Mouse (Mus musculus) megakaryocyte, embryonic 14.5 days (primary cell): ENCODE data around the gene Cd63. TPM values are rescaled to one million over a fixed set of nuclear protein-coding genes. Genes with fewer than 3 reads are reported as not detected.
A peak's percentile ranks its signal among the peaks of the same experiment; 100 is the strongest.

ENCODE experiments used
- H3K27me3 ChIP-seq: replicated peaks from 2 replicates; pipeline ENCODE3; 2012; ENCODE audit warnings: inconsistent platforms
- H3K36me3 ChIP-seq: replicated peaks from 2 replicates; pipeline ENCODE3; 2012; ENCODE audit warnings: low read length, inconsistent platforms, mixed read lengths
- H3K4me1 ChIP-seq: 2 replicates; pipeline ENCODE4 v1.6.1; 2012; ENCODE audit warnings: inconsistent platforms
- H3K4me3 ChIP-seq: replicated peaks from 2 replicates; pipeline ENCODE3; 2012; ENCODE audit warnings: moderate library complexity, mild to moderate bottlenecking, inconsistent platforms
- H3K9me3 ChIP-seq: 2 replicates; pipeline ENCODE4 v1.6.1; 2012; ENCODE audit warnings: inconsistent platforms
- FLI1 ChIP-seq: IDR thresholded peaks from 2 replicates; pipeline ENCODE4 v1.6.1; 2012; ENCODE audit warnings: low read length, inconsistent platforms, mixed read lengths
- GATA1 ChIP-seq: IDR thresholded peaks from 3 replicates; pipeline ENCODE4 v1.6.1; 2012; ENCODE audit warnings: mixed read lengths, low read length, inconsistent platforms, borderline replicate concordance
- polyA plus RNA-seq: library from polyadenylated mRNA; stranded (reverse); fragments of >175 nt; gene quantifications from 2 replicates; pipeline ENCODE4 v1.2.3, GENCODE M21; 2012; ENCODE audit warnings: low replicate concordance; ENCODE audit not compliant: insufficient read depth

The Cd63 gene
- polyA plus RNA-seq, 1 experiment, result 57.2 TPM

- no peak overlapping the region for H3K4me3 ChIP-seq
- H3K9me3 ChIP-seq, result no peaks in the 10 kb centered on the region
- peaks cover 91% of the 10 kb centered on the region for H3K36me3 ChIP-seq
- peaks cover 4% of the 10 kb centered on the region for H3K27me3 ChIP-seq
- H3K4me1 ChIP-seq, result peaks cover 70% of the 10 kb centered on the region
- TF ChIP-seq FLI1, result no peak
- no peak for TF ChIP-seq GATA1
These were observed 14.8 kb downstream of the Cd63 start for GRCm38 (mm10) chr10:128915550-128915949.

GRCm38 (mm10) chr10:128916665-128917064 lies 15.9 kb downstream of the Cd63 start:
- H3K27me3 ChIP-seq, result no peaks in the 10 kb centered on the region
- no peak for TF ChIP-seq GATA1
- no peak overlapping the region for H3K4me3 ChIP-seq
- H3K4me1 ChIP-seq, result peaks cover 70% of the 10 kb centered on the region
- peaks cover 93% of the 10 kb centered on the region for H3K36me3 ChIP-seq
- H3K9me3 ChIP-seq, result no peaks in the 10 kb centered on the region

GRCm38 (mm10) chr10:128917400-128917799 lies 16.6 kb downstream of the Cd63 start:
- Histone ChIP-seq H3K9me3 (no peaks in the 10 kb centered on the region), H3K36me3 (peaks cover 91% of the 10 kb centered on the region)
- TF ChIP-seq FLI1, result no peak
- no peak for TF ChIP-seq GATA1

GRCm38 (mm10) chr10:128918246-128918645 lies 17.5 kb downstream of the Cd63 start:
- Histone ChIP-seq H3K4me3 (peak overlapping the region; percentile 8), H3K9me3 (no peaks in the 10 kb centered on the region), H3K4me1 (peaks cover 68% of the 10 kb centered on the region), H3K27me3 (no peaks in the 10 kb centered on the region), H3K36me3 (peaks cover 83% of the 10 kb centered on the region)
- TF ChIP-seq FLI1 (no peak), GATA1 (no peak)

More at GRCm38 (mm10) chr10:128917400-128917799, 16.6 kb downstream of the Cd63 start:
- no peaks in the 10 kb centered on the region for H3K27me3 ChIP-seq
- no peak overlapping the region for H3K4me3 ChIP-seq
- peaks cover 72% of the 10 kb centered on the region for H3K4me1 ChIP-seq

- TF ChIP-seq FLI1 (no peak), GATA1 (no peak)
- Histone ChIP-seq H3K4me1 (peaks cover 69% of the 10 kb centered on the region), H3K27me3 (no peaks in the 10 kb centered on the region), H3K4me3 (peak overlapping the region; percentile 19), H3K36me3 (peaks cover 73% of the 10 kb centered on the region), H3K9me3 (no peaks in the 10 kb centered on the region)
These were observed 18.4 kb downstream of the Cd63 start for GRCm38 (mm10) chr10:128919203-128919631.

GRCm38 (mm10) chr10:128919966-128920365 lies 19.2 kb downstream of the Cd63 start:
- TF ChIP-seq GATA1 (no peak), FLI1 (no peak)
- H3K4me1 ChIP-seq, result peaks cover 76% of the 10 kb centered on the region
- peaks cover 66% of the 10 kb centered on the region for H3K36me3 ChIP-seq
- no peak overlapping the region for H3K4me3 ChIP-seq
- H3K27me3 ChIP-seq, result no peaks in the 10 kb centered on the region
- H3K9me3 ChIP-seq, result no peaks in the 10 kb centered on the region

GRCm38 (mm10) chr10:128920736-128921161 lies 20.0 kb downstream of the Cd63 start:
- Histone ChIP-seq H3K4me3 (no peak overlapping the region), H3K27me3 (no peaks in the 10 kb centered on the region), H3K9me3 (no peaks in the 10 kb centered on the region), H3K4me1 (peaks cover 76% of the 10 kb centered on the region), H3K36me3 (peaks cover 59% of the 10 kb centered on the region)
- no peak for TF ChIP-seq FLI1

GRCm38 (mm10) chr10:128921251-128921650 lies 20.5 kb downstream of the Cd63 start:
- no peak for TF ChIP-seq GATA1
- TF ChIP-seq FLI1, result no peak
- no peaks in the 10 kb centered on the region for H3K27me3 ChIP-seq
- H3K36me3 ChIP-seq, result peaks cover 56% of the 10 kb centered on the region
- no peaks in the 10 kb centered on the region for H3K9me3 ChIP-seq
- H3K4me3 ChIP-seq, result peak overlapping the region; percentile 23
- peaks cover 76% of the 10 kb centered on the region for H3K4me1 ChIP-seq

- Histone ChIP-seq H3K4me1 (peaks cover 71% of the 10 kb centered on the region), H3K36me3 (peaks cover 47% of the 10 kb centered on the region), H3K27me3 (no peaks in the 10 kb centered on the region), H3K4me3 (peak overlapping the region; percentile 93), H3K9me3 (no peaks in the 10 kb centered on the region)
- TF ChIP-seq GATA1 (no peak), FLI1 (no peak)
These were observed 21.4 kb downstream of the Cd63 start for GRCm38 (mm10) chr10:128921883-128922821.

- Histone ChIP-seq H3K9me3 (no peaks in the 10 kb centered on the region), H3K4me1 (peaks cover 65% of the 10 kb centered on the region), H3K4me3 (peak within 1 kb of the TSS; percentile 93), H3K36me3 (peaks cover 41% of the 10 kb centered on the region), H3K27me3 (peaks cover 2% of the 10 kb centered on the region)
- TF ChIP-seq FLI1 (no peak), GATA1 (no peak)
These were observed 21.9 kb downstream of the Cd63 start, which contains the start of gene Rdh5 for GRCm38 (mm10) chr10:128922822-128923012. TSS of gene Rdh5 (minus strand) at chr10:128922888.
